Mouse (Mus musculus) forebrain, embryonic 11.5 days (tissue): ENCODE measurements around the gene Ddo. TPM values are rescaled to one million over a fixed set of nuclear protein-coding genes. Genes with fewer than 3 reads are reported as not detected.

Source experiments
- ATAC-seq: fragments of 200-750 bp; cut with Nextera tagmentation; replicated peaks from 2 replicates; pipeline ENCODE4 v1.8.0; 2017; ENCODE audit warnings: moderate TSS enrichment; ENCODE audit not compliant: low FRiP score
- DNase-seq: peaks from one replicate; pipeline ENCODE4 v3.0.0-alpha.2; 2017; ENCODE audit warnings: low spot score
- H3K27ac ChIP-seq: fragments of 300-500 bp; sonication (generic); 2 replicates; pipeline ENCODE4 v1.5.1; 2014; ENCODE audit warnings: low read depth, low read length
- H3K27me3 ChIP-seq: fragments of 300-500 bp; sonication (generic); 2 replicates; pipeline ENCODE4 v1.6.1; 2014; ENCODE audit warnings: mild to moderate bottlenecking, low read length, mixed read lengths; ENCODE audit not compliant: control insufficient read depth, insufficient read depth
- H3K36me3 ChIP-seq: fragments of 300-500 bp; sonication (generic); 2 replicates; pipeline ENCODE4 v1.6.1; 2014; ENCODE audit warnings: mild to moderate bottlenecking, low read length, moderate library complexity, mixed read lengths; ENCODE audit not compliant: control insufficient read depth, insufficient read depth
- H3K4me1 ChIP-seq: fragments of 300-500 bp; sonication (generic); replicated peaks from 2 replicates; pipeline ENCODE4 v1.6.1; 2014; ENCODE audit warnings: low read length, mixed read lengths; ENCODE audit not compliant: control insufficient read depth, insufficient read depth
- H3K4me2 ChIP-seq: fragments of 300-500 bp; sonication (generic); 2 replicates; pipeline ENCODE4 v1.6.1; 2014; ENCODE audit warnings: low read depth, mild to moderate bottlenecking, low read length, moderate library complexity, mixed read lengths; ENCODE audit not compliant: severe bottlenecking
- H3K4me3 ChIP-seq: fragments of 300-500 bp; sonication (generic); 2 replicates; pipeline ENCODE4 v1.5.1; 2014; ENCODE audit warnings: low read depth, low read length
- H3K9ac ChIP-seq: fragments of 300-500 bp; sonication (generic); 2 replicates; pipeline ENCODE4 v1.6.1; 2014; ENCODE audit warnings: low read length
- H3K9me3 ChIP-seq: fragments of 300-500 bp; sonication (generic); 2 replicates; pipeline ENCODE4 v1.6.1; 2016; ENCODE audit warnings: low read length, mixed read lengths; ENCODE audit not compliant: control insufficient read depth
- WGBS: fragments of 180-500 bp; shearing (Covaris S2); extraction: QIAGEN DNeasy Blood & Tissue Kit; methylation state at CpG from one replicate; pipeline ENCODE4 v1.1.7; 2014; 5-methylcytosine and 5-hydroxymethylcytosine counted together
- polyA plus RNA-seq: library from polyadenylated mRNA; unstranded; fragments of >200 nt; fragmentation: Nextera tagmentation; extraction: Ambion mirVana; gene quantifications from 2 replicates; pipeline ENCODE4 v1.2.1, GENCODE M21; 2014

Ddo gene
- polyA plus RNA-seq, 1 experiment from 2014 or later = 0.09 TPM

DNA sequence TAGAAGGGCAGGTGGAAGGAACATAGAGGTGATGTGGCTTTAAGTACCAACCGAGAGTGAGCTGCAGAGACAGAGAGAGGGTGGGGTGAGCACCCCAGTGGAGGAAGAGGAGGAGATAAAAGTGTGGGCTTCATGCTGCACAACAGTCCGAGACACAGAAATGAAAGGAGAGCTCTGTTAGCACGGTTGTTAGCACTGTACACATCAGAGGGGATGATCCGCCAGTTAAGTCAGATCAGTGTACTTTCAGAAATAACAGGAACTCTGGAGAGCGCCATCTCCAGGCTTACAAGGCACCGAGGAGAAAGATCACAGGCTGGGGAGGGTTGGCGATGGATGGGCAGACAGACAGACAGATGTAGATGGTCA lies 43.5 kb downstream of the Ddo start:
- Histone ChIP-seq H3K27me3 (no peaks in the 10 kb centered on the region), H3K9ac (no peak overlapping the region), H3K4me3 (no peak overlapping the region), H3K4me1 (no peaks in the 10 kb centered on the region), H3K27ac (no peak overlapping the region), H3K9me3 (no peaks in the 10 kb centered on the region), H3K4me2 (no peak overlapping the region), H3K36me3 (no peaks in the 10 kb centered on the region)
- ATAC-seq (no peak), DNase-seq (no peak)
- 70% methylated on average over 7 of the region's 7 CpGs for WGBS

DNA sequence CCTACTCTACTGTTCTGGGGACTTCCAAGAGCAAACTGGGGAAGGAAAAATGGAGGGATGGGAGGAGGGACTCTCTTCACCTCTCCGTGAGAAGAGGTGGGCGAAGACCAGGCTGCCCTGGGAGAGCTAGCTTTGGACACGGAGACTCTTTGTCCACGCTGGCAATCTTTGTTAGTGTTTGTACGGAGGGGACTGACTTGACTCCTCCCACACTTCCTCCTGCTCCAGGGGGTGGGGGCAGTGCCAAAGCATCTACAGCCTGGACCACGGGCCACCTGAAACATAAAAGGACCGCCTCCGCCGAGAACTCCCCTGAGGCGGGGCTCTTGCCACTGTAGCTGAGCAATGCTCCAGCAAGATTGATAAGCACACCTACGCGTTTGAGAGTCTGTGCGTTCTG lies 44.3 kb downstream of the Ddo start:
- no peak overlapping the region for H3K27ac ChIP-seq
- H3K4me1 ChIP-seq = no peaks in the 10 kb centered on the region
- H3K27me3 ChIP-seq = no peaks in the 10 kb centered on the region
- peak overlapping the region; percentile 7; the same call in 1 of the 2 replicates for H3K4me3 ChIP-seq
- H3K9ac ChIP-seq = peak overlapping the region; percentile 17; the same call in 1 of the 2 replicates
- H3K4me2 ChIP-seq = peak overlapping the region; percentile 38; the same call in 1 of the 2 replicates
- no peaks in the 10 kb centered on the region for H3K9me3 ChIP-seq
- 9% methylated on average over 13 of the region's 13 CpGs for WGBS
- ATAC-seq (no peak), DNase-seq (peak; percentile 54)
- H3K36me3 ChIP-seq = no peaks in the 10 kb centered on the region

DNA sequence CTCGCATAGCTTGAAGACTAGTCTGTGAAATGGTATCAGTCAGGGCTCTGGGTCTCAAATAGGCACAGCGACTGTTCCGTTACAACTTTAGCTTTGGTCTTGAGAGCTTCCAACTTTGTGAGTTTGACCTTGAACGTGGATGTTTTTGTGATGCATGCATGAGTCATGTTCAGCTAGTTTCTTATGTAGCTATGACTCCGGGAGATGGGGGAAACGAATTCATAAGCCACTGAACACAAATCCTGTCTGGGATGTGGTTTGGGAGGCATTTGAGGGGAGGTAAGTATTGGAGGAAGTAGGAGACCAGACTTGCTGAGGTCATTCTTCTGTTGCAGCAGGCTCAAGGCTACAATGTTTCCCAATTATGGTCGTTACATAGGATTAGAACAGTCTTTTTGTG lies 46.1 kb downstream of the Ddo start:
- Histone ChIP-seq H3K9ac (no peak overlapping the region), H3K4me1 (no peaks in the 10 kb centered on the region), H3K27ac (no peak overlapping the region), H3K9me3 (no peaks in the 10 kb centered on the region), H3K27me3 (no peaks in the 10 kb centered on the region), H3K36me3 (no peaks in the 10 kb centered on the region), H3K4me3 (no peak overlapping the region), H3K4me2 (no peak overlapping the region)
- WGBS = 81% methylated on average over 7 of the region's 7 CpGs
- no peak for ATAC-seq
- DNase-seq = no peak

DNA sequence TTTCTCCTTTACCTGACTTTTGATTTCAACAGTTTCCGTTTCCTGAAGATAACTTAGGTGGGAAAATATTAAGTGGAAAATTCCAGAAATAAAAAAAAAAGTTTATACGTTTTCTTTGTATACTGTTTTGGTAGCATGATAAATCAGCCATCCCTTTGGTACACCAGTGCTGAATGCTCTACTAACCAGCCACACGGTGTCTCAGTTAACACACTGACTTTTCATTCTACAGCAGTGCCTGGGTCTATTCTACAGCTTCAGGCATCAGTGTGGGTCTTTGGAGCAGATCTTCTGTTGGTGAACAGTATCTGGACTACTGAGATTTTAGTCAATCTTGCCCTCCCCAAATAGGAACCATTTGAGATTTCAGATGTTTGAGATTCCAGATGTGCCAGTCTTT lies 48.7 kb downstream of the Ddo start:
- Histone ChIP-seq H3K9me3 (no peaks in the 10 kb centered on the region), H3K4me3 (no peak overlapping the region), H3K36me3 (no peaks in the 10 kb centered on the region), H3K27ac (no peak overlapping the region), H3K4me2 (no peak overlapping the region), H3K9ac (no peak overlapping the region), H3K27me3 (no peaks in the 10 kb centered on the region), H3K4me1 (0 out of 2 replicates have a peak, but pooled peaks cover 3% of the 10 kb centered on the region)
- 82% methylated on average over 3 of the region's 3 CpGs for WGBS
- DNase-seq (peak; percentile 5), ATAC-seq (no peak)

DNA sequence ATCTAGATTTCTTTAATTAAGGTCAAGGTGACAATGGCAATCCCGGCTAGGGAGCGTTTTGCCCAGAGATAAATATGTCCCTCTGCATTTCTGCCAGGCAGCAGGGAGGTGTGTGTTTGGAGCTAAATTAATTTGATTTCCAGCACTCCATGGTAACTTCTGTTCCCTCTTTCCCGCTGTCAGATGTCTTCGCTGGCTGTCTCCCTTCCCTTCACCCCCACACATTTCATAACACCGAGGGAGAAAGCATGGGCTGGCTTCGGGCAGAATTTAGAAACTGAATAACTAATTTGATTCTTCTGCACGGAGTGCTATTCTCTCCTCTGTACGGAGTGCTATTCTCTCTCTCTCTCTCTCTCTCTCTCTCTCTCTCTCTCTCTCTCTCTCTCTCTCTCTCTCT lies 52.7 kb downstream of the Ddo start:
- no peak overlapping the region for H3K27ac ChIP-seq
- 0 out of 2 replicates have a peak overlapping the region, but pooled peaks have one; percentile 48 for H3K4me3 ChIP-seq
- ATAC-seq = no peak

DNA sequence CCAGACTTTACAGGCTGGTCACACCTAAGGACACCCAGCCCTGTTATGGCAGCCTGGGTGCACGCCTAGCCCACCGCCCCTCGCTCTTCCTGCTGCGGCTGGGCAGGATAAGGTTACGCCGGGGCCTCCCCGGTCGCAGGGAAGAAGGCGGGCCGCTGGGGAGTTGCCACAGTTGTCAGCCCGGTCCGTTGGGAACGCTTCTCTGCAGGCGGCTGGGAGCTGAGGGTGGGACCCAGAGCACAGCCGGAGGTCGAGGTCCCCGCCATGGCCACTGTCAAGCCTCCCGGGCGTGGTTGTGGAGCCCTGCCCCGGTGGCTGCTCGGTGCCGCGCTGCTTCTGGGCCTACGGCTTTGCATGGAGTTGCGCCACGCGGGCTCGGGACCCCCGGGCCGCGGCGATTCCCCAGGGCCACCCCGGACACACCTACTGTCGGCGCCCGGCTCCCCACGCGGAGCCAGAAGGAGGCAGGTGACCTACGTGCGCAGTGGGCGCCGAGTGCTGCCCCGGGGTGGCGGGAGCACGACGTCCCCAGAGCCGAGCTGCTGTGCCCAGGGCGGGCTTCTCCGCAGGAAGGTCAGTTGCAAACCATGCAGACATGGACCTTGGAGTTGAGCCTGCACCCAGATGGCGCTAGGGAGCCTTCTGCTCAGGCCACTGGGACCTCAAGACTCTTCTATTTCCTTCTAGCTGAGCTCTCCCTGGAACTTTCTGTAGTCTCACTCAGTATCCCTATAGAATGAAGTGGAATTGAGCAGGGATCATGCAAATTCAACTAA lies 53.5 kb downstream of the Ddo start, which contains the start of gene Mettl24:
Gene Mettl24, plus strand, starts transcription at position 191 of the 776 bp plus-strand sequence.
- Histone ChIP-seq H3K27ac (no peak within 1 kb of the TSS), H3K9ac (peak within 1 kb of the TSS; percentile 81), H3K27me3 (no peaks in the 10 kb centered on the region), H3K4me2 (peak within 1 kb of the TSS; percentile 96), H3K36me3 (no peaks in the 10 kb centered on the region), H3K9me3 (no peaks in the 10 kb centered on the region), H3K4me3 (peak within 1 kb of the TSS; percentile 48), H3K4me1 (peaks cover 3% of the 10 kb centered on the region; the same call in 1 of the 2 replicates)
- DNase-seq (peak; percentile 80), ATAC-seq (peak; percentile 80)
- under 1% methylated on average over 46 of the region's 50 CpGs for WGBS

More for the DNA sequence above, 52.7 kb downstream of the Ddo start:
- Histone ChIP-seq H3K36me3 (no peaks in the 10 kb centered on the region), H3K4me2 (peak overlapping the region; percentile 96; the same call in 1 of the 2 replicates), H3K9ac (no peak overlapping the region), H3K9me3 (no peaks in the 10 kb centered on the region), H3K4me1 (peaks cover 3% of the 10 kb centered on the region; the same call in 1 of the 2 replicates), H3K27me3 (no peaks in the 10 kb centered on the region)
- no peak for DNase-seq
- 30% methylated on average over 8 of the region's 8 CpGs for WGBS

DNA sequence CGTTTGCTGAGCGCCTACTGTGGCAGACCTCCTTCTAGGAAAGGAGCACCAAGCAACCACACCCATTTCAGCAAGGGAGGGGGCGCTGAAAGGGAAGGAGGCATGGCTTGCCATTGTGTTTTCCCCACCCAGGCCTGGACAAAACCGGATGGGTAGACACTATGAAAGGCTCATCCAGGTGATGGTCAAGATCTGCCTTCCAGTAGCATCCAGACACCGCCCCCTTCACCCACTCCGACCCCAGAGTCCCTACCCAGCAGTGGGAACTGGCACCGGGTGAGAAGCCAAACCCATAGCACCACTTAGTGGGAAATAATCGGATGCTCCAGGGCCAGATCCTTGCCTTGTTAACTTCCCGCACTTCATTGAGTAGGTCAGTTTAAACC lies 54.0 kb downstream of the Ddo start:
- H3K9ac ChIP-seq = no peak overlapping the region
- H3K9me3 ChIP-seq = no peaks in the 10 kb centered on the region
- H3K27me3 ChIP-seq = no peaks in the 10 kb centered on the region
- WGBS = 57% methylated on average over 9 of the region's 9 CpGs
- H3K27ac ChIP-seq = no peak overlapping the region
- peak overlapping the region; percentile 96 for H3K4me2 ChIP-seq
- peaks cover 3% of the 10 kb centered on the region; the same call in 1 of the 2 replicates for H3K4me1 ChIP-seq
- H3K36me3 ChIP-seq = no peaks in the 10 kb centered on the region
- peak overlapping the region; percentile 48; the same call in 1 of the 2 replicates for H3K4me3 ChIP-seq
- ATAC-seq (0 out of 2 replicates have a peak, but pooled peaks have one; percentile 10), DNase-seq (peak; percentile 52)

DNA sequence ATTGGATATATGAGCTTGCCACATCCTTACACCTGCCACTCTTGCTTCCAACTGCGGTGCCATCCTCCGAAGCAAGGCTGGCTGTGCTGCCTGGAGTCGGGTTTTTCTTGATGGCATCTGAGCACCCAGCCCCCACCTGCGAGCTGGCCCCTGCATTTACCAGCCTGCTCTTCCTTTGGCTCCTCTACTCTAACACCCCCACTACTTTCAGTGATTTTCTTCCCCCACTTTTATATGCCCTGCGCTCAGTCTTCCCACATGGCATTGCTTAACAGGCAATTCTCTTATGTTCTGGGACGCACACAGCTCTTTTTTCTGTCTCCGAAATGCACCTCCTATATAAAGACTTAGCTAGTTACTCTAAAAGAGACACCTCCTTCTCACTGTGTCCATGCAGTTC lies 54.5 kb downstream of the Ddo start:
- Histone ChIP-seq H3K9me3 (no peaks in the 10 kb centered on the region), H3K4me2 (no peak overlapping the region), H3K27ac (no peak overlapping the region), H3K27me3 (no peaks in the 10 kb centered on the region), H3K4me3 (no peak overlapping the region), H3K9ac (no peak overlapping the region), H3K36me3 (no peaks in the 10 kb centered on the region), H3K4me1 (peaks cover 3% of the 10 kb centered on the region; the same call in 1 of the 2 replicates)
- no peak for ATAC-seq
- DNase-seq = no peak
- WGBS = 94% methylated on average over 7 of the region's 7 CpGs
